Mouse (Mus musculus): ENCODE measurements around the gene Avpr1a.

DNA sequence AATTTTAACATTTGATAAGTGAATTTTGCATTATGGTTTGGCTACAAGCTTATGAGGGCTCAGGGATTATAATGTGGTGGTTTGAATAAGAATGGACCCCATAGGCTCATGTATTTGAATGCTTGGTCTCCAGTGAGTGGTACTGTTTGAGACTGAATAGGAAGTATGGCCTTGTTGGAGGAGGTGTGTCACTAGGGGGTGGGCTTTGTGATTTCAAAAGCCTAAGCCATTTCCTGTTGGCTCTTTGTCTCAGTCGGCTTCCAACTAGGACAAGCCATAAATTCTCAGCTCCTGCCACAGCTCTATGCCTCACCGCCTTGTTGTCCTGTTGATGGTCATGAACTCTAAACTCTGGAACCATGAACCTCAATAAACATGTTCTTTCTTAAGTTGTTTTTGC lies 37.5 kb upstream of the Avpr1a start:
- no peak for TF ChIP-seq CTCF (IDR thresholded peaks at IDR 0.05; ENCODE audit: borderline replicate concordance, control insufficient read depth, extremely low read depth, insufficient read depth, low read length, poor library complexity)
- no peak for TF ChIP-seq POLR2A (IDR thresholded peaks at IDR 0.05; ENCODE audit: control insufficient read depth, extremely low read depth, insufficient read depth, low read length, poor library complexity)

All from thymus, adult 2 months (tissue).